Mouse (Mus musculus) liver, embryonic 16.5 days (tissue): ENCODE results near the gene Gm42878. TPM values are rescaled to one million over a fixed set of nuclear protein-coding genes. Genes with fewer than 3 reads are reported as not detected.
A peak's percentile ranks its signal among the peaks of the same experiment; 100 is the strongest.

Experiments used
- ATAC-seq: fragments of 200-750 bp; cut with Nextera tagmentation; 2 replicates; pipeline ENCODE4 v1.8.0; 2017; ENCODE audit warnings: low read depth, mild to moderate bottlenecking, moderate number of reproducible peaks, moderate library complexity
- H3K27ac ChIP-seq: fragments of 300-500 bp; sonication (generic); 2 replicates; pipeline ENCODE4 v1.5.1; 2014; ENCODE audit warnings: mild to moderate bottlenecking, low read length
- H3K27me3 ChIP-seq: fragments of 300-500 bp; sonication (generic); 2 replicates; pipeline ENCODE4 v1.6.1; 2014; ENCODE audit warnings: low read depth, low read length, mixed read lengths; ENCODE audit not compliant: control insufficient read depth, insufficient read depth
- H3K36me3 ChIP-seq: fragments of 300-500 bp; sonication (generic); 2 replicates; pipeline ENCODE4 v1.6.1; 2014; ENCODE audit warnings: mild to moderate bottlenecking; ENCODE audit not compliant: control insufficient read depth, insufficient read depth
- H3K4me1 ChIP-seq: fragments of 300-500 bp; sonication (generic); 2 replicates; pipeline ENCODE4 v1.6.1; 2014; ENCODE audit warnings: low read depth, low read length, mixed read lengths; ENCODE audit not compliant: control insufficient read depth
- H3K4me2 ChIP-seq: fragments of 300-500 bp; sonication (generic); 2 replicates; pipeline ENCODE4 v1.6.1; 2014; ENCODE audit warnings: low read depth, low read length, mixed read lengths
- H3K4me3 ChIP-seq: fragments of 300-500 bp; sonication (generic); 2 replicates; pipeline ENCODE4 v1.5.1; 2014; ENCODE audit warnings: low read depth, mild to moderate bottlenecking, low read length
- H3K9ac ChIP-seq: fragments of 300-500 bp; sonication (generic); 2 replicates; pipeline ENCODE4 v1.6.1; 2014; ENCODE audit warnings: low read depth, low read length
- H3K9me3 ChIP-seq: fragments of 300-500 bp; sonication (generic); replicated peaks from 2 replicates; pipeline ENCODE4 v1.6.1; 2016; ENCODE audit warnings: low read length; ENCODE audit not compliant: control insufficient read depth
- WGBS: fragments of 180-500 bp; shearing (Covaris S2); extraction: QIAGEN DNeasy Blood & Tissue Kit; methylation state at CpG from one replicate; pipeline ENCODE4 v1.1.7; 2014; ENCODE audit not compliant: insufficient replicate concordance; 5-methylcytosine and 5-hydroxymethylcytosine counted together
- polyA plus RNA-seq: library from polyadenylated mRNA; unstranded; fragments of >200 nt; fragmentation: Nextera tagmentation; extraction: Ambion mirVana; gene quantifications from 2 replicates; pipeline ENCODE4 v1.2.1, GENCODE M21; 2015

The Gm42878 gene
- polyA plus RNA-seq, 1 experiment from 2014 or later = not detected

DNA sequence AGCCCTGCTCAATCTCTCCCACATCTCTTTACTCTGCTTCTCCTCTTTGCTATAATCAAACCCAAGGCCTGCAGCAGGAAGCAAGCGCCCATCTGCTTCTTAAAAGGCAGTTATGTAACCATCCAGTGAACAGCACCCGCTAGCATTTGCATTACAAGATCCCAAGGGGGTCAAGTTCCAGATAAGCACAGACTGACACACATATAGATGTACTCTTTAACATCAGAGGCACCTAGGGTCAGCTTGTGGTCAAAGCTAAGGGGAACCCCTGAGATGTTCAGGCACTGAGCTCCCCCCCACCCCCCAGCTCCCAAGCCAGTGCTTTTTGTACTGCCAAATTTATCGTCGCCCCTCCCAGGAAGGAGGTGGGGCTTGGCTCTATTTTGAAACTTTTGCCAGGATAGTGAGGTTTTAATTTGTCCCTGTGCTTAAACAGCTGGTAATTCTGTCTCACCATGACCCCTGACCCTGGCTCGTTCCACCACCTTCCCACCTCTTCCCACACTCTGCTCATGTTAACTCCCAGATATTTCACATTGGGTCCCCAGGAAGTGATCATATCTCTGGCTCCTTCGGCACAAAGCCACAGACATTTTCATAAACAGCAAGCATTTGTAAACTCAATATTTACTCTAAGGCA lies 41.2 kb upstream of the Gm42878 start:
- Histone ChIP-seq H3K36me3 (no peaks in the 10 kb centered on the region), H3K27ac (peak overlapping the region; percentile 73), H3K9ac (peak overlapping the region; percentile 18), H3K4me2 (peak overlapping the region; percentile 45), H3K27me3 (no peaks in the 10 kb centered on the region), H3K9me3 (no peaks in the 10 kb centered on the region), H3K4me3 (peak overlapping the region; percentile 20), H3K4me1 (peaks cover 41% of the 10 kb centered on the region)
- peak; percentile 20; the same call in 1 of the 2 replicates for ATAC-seq
- WGBS = 2% methylated on average over 6 of the region's 6 CpGs

DNA sequence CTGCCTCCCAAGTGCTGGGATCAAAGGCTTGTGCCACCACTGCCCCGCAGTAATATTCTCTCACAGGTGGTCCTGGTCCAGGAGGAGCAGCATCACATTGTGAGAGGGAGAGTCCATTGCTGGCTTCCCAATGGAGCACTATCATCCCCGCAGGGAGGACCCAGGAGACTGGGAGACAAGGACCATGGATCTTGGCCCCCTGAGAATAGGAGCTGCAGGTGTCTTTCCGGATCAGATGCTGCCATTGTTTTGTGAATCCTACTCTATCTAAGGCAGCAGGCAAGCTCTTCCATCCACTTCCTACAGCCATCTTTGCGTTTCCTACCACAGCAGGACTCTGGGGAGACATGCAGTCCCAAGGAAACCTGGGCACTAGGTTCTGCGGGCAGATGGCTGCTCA lies 40.4 kb upstream of the Gm42878 start:
- no peaks in the 10 kb centered on the region for H3K27me3 ChIP-seq
- no peak overlapping the region for H3K4me2 ChIP-seq
- peaks cover 34% of the 10 kb centered on the region for H3K4me1 ChIP-seq
- H3K27ac ChIP-seq = peak overlapping the region; percentile 73; the same call in 1 of the 2 replicates
- H3K9ac ChIP-seq = no peak overlapping the region
- H3K9me3 ChIP-seq = no peaks in the 10 kb centered on the region
- no peak for ATAC-seq
- H3K36me3 ChIP-seq = no peaks in the 10 kb centered on the region
- 74% methylated on average over 5 of the region's 5 CpGs for WGBS
- no peak overlapping the region for H3K4me3 ChIP-seq

DNA sequence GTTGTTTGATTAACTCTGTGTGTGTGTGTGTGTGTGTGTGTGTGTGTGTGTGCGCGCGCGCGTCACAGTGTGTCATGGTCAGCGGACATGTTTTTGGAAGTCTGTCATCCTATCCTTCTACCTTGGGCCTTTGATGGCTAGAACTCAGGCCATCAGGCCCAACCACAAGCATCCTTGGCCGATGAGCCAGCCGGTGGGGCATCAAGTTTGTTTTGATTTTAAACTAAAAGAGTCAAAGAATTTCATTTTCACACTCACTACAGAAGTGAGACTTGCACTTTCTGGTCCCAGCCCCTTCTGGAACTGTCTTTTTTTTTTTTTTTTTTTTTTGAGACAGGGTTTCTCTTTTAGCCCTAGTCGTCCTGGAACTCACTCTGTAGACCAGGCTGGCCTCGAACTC lies 39.7 kb upstream of the Gm42878 start:
- no peaks in the 10 kb centered on the region for H3K9me3 ChIP-seq
- H3K4me3 ChIP-seq = no peak overlapping the region
- peaks cover 32% of the 10 kb centered on the region for H3K4me1 ChIP-seq
- H3K4me2 ChIP-seq = no peak overlapping the region
- H3K36me3 ChIP-seq = no peaks in the 10 kb centered on the region
- no peak overlapping the region for H3K9ac ChIP-seq
- 89% methylated on average over 10 of the region's 10 CpGs for WGBS
- ATAC-seq = no peak
- no peak overlapping the region for H3K27ac ChIP-seq
- no peaks in the 10 kb centered on the region for H3K27me3 ChIP-seq

DNA sequence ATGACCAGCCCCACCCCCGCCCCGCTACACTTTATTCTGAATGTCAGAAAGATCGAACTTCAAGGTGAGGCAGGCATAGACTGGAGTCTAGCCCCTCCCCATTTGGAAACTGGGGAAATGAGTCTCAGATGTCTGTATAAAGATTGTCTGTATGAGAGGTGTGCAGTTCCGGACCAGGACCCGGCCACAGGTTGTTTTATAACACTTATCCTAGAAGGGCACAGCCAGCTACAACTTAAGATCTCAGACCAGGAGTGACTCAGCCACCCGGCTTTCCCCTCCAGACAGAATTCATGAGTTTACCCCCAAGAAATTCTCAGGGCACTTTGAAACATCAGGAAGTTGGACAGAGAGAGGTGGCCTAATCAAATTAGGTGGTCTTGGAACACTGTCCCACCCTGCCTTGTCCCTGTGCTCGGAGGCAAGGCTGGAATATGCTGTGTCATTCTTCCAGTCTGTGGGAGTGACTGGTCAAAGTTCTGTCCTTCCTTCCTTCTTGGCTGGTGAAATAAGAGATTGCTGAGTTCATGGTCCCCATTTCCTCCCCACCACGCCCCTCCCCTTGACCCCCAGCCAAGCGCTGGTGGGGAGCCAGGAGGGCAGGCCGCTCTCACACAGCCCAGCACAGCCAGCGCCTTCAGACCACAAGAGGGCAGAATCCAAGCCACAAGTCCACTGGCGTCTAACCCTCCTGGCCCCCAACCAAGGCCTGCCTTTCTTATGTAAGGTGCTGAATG lies 38.7 kb upstream of the Gm42878 start:
- H3K4me1 ChIP-seq = peaks cover 31% of the 10 kb centered on the region
- no peaks in the 10 kb centered on the region for H3K9me3 ChIP-seq
- ATAC-seq = peak; percentile 83
- H3K9ac ChIP-seq = peak overlapping the region; percentile 28
- 29% methylated on average over 12 of the region's 12 CpGs for WGBS
- H3K27me3 ChIP-seq = no peaks in the 10 kb centered on the region
- no peak overlapping the region for H3K4me2 ChIP-seq
- H3K4me3 ChIP-seq = no peak overlapping the region
- peaks cover 7% of the 10 kb centered on the region for H3K36me3 ChIP-seq
- peak overlapping the region; percentile 81 for H3K27ac ChIP-seq

DNA sequence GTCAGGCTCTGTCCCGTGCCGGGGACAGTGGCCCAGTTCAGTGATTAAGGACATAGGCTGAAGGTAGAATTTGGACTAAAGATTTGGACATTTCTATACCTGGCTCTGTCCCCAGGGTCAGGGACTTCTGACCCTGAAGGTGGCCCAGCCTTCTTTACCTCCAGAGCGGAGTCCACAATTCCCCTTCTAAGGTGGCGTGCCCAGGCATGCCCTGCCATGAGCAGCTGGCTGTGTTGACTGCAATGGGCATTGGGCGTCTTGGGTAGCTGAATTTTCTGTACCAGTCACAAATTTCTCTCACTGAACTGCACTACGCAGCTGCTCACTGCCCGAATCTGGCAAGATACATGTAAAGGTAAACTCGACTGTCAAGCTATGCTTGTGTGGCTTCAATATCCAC lies 36.7 kb upstream of the Gm42878 start:
- no peaks in the 10 kb centered on the region for H3K27me3 ChIP-seq
- peaks cover 7% of the 10 kb centered on the region for H3K36me3 ChIP-seq
- no peak for ATAC-seq

DNA sequence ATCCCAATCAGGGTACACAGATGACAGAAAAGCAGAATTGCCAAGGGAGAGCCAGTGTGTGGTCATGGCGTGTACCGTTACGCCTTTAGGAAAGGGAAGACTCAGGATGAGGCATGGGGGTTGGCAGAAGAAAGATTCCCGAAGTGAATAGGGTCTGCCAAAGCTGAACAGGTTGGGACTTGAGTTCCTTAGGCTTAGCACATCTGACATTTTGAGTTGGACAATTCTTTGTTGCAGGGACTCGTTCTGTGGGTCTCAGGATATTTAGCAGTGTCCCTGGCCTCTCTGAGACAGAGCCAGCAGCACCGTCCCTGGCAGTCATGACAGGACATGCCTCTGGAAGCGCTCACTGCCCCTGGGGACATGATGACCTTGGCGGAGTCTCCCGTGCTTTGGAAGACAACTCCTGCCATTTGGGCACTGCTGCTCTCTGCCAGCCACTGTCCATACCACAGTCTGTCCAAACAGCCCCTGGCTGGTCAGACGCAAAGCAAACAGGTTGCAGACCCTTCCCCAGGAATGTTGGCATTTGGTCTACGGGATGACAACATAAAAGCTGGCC lies 31.7 kb upstream of the Gm42878 start:
- H3K4me3 ChIP-seq = no peak overlapping the region
- no peaks in the 10 kb centered on the region for H3K9me3 ChIP-seq
- H3K36me3 ChIP-seq = peaks cover 12% of the 10 kb centered on the region
- H3K27ac ChIP-seq = no peak overlapping the region
- H3K27me3 ChIP-seq = no peaks in the 10 kb centered on the region
- ATAC-seq = no peak
- no peak overlapping the region for H3K4me2 ChIP-seq
- H3K4me1 ChIP-seq = no peaks in the 10 kb centered on the region
- 76% methylated on average over 11 of the region's 11 CpGs for WGBS
- H3K9ac ChIP-seq = no peak overlapping the region

More for the DNA sequence above, 36.7 kb upstream of the Gm42878 start:
- 72% methylated on average over 8 of the region's 8 CpGs for WGBS
- no peak overlapping the region for H3K4me2 ChIP-seq
- no peak overlapping the region for H3K27ac ChIP-seq
- no peaks in the 10 kb centered on the region for H3K9me3 ChIP-seq
- H3K4me3 ChIP-seq = no peak overlapping the region
- H3K9ac ChIP-seq = no peak overlapping the region
- peaks cover 25% of the 10 kb centered on the region for H3K4me1 ChIP-seq

DNA sequence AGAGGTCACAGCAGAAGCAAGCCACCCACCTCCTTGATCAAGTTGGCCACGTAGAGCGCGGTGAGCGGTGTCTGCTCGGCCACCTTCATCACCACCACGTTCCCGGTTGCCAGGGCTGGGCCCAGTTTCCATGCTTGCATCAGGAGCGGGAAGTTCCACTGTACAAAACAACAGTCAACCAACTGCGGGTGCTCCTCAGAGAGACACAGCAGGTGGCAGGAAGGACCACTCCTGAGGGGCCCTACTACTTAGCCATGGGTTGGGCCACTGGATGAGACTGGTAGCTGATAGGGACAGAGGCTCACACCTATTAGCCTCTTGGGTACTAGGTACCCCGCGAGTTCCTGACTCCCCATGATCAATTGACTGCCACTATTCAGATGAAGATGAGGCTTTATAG lies 30.6 kb upstream of the Gm42878 start:
- no peak overlapping the region for H3K4me2 ChIP-seq
- H3K9me3 ChIP-seq = no peaks in the 10 kb centered on the region
- no peak overlapping the region for H3K9ac ChIP-seq
- H3K4me3 ChIP-seq = no peak overlapping the region
- H3K4me1 ChIP-seq = no peaks in the 10 kb centered on the region
- peaks cover 13% of the 10 kb centered on the region for H3K36me3 ChIP-seq
- H3K27ac ChIP-seq = no peak overlapping the region
- ATAC-seq = no peak
- 88% methylated on average over 11 of the region's 11 CpGs for WGBS
- H3K27me3 ChIP-seq = no peaks in the 10 kb centered on the region

DNA sequence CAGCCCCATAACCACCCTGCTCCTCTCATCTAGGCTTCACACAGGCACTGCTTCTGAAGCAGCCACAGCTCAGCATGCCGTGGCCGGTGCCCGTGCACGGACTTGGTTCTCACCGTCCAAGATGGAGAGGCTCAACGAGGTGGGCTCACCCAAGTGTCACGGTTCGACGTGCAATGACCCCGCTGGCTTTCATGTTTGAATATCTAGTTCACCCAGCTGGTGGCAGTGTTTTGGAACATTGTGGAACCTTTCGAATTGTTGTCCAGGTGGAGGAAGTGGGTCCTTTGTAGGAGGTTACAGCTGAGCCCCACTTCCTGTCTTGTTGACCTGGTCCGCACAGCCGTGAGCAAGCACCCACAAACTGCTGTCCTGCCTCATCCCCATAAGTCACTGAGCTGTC lies 28.9 kb upstream of the Gm42878 start:
- no peaks in the 10 kb centered on the region for H3K9me3 ChIP-seq
- H3K4me3 ChIP-seq = no peak overlapping the region
- 75% methylated on average over 13 of the region's 13 CpGs for WGBS
- peaks cover 11% of the 10 kb centered on the region for H3K36me3 ChIP-seq
- no peak overlapping the region for H3K9ac ChIP-seq
- no peaks in the 10 kb centered on the region for H3K27me3 ChIP-seq
- H3K4me1 ChIP-seq = no peaks in the 10 kb centered on the region
- H3K27ac ChIP-seq = no peak overlapping the region
- ATAC-seq = no peak
- H3K4me2 ChIP-seq = no peak overlapping the region

DNA sequence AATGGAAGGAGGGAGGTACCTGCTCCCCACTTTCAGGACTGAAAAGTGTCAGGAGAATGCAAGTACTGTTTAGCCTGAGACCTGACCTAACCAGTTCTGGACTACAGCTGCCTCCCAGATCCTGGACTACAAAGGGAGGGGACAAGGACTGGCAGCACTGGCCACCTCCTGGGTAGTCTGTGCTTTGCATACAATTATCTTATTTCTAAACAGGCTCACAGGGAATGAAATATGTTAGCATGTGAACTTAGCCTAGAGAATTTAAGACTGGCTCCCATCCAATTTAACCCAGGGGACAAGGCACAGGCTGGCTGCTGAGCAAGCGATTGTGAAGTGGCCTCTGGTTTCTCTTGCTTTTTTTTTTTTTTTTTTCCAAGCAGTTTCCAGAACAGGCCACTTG lies 25.5 kb upstream of the Gm42878 start:
- Histone ChIP-seq H3K9ac (no peak overlapping the region), H3K27ac (no peak overlapping the region), H3K4me3 (no peak overlapping the region), H3K4me1 (no peaks in the 10 kb centered on the region), H3K4me2 (no peak overlapping the region), H3K36me3 (peaks cover 12% of the 10 kb centered on the region), H3K27me3 (no peaks in the 10 kb centered on the region), H3K9me3 (no peaks in the 10 kb centered on the region)
- no peak for ATAC-seq
- WGBS = 66% methylated on average over 1 of the region's 1 CpGs
